Comparison of ENCODE assay signal across 15 mouse cellular contexts in the genomic region with DNA sequence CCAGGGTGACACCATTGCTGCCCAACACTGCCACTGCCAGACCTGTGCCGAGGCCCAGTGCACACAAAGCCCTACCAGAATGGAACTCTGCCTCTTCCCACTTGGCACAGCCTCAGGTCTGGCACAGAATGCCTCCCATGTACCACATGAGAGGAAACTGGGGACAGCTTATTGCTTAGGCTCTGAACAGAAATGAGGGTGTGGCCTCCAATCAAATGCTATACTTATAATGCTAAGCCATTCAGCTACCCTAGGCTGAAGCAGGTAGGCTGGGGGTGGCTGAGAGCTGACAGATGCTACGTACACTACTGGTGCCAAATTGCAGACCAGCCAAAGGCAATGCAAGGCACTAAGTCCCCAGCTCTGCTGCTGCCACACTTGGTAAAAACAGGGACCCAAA.
DNase-seq lines count a peak whose midpoint lies in the region; ATAC-seq lines count a peak whose summit lies in the region.
"Had no signal": no experiment of that assay in that cellular context is flagged by ENCODE, and none has a peak within 500 bp of the region (broad histone marks: within the 10 kb centered on the region; RNA-seq: fewer than 3 reads in every experiment).

No protein-coding gene starts in this region.

- DNase-seq in adrenal gland, postnatal 14 days: peak; percentile 23
- DNase-seq in adrenal gland, adult 18-20 months (ENCODE audit: low spot score in 2 of 2): no peak
- no peak for DNase-seq in hindbrain, embryonic 10.5 days (ENCODE audit: low spot score)
- no peak for DNase-seq in midbrain, embryonic 11.5 days (ENCODE audit: low spot score, missing footprints)
- DNase-seq in right cerebral cortex, postnatal 14 days: peak; percentile 17
- no peak for DNase-seq in Muller cell, postnatal 12 days (ENCODE audit: inconsistent ontology term)
- DNase-seq: embryo, embryonic 11 days; gastrocnemius, adult 2 months; heart, postnatal 4 days; kidney, adult 9 months; thymus, postnatal 25 days had no signal

- WGBS in hindbrain, embryonic 13.5 days: 79% methylated on average over 2 of the region's 2 CpGs
- WGBS in hindbrain, embryonic 10.5 days: 92% methylated on average over 2 of the region's 2 CpGs
- 87% methylated on average over 2 of the region's 2 CpGs for WGBS in midbrain, embryonic 13.5 days
- 90% methylated on average over 2 of the region's 2 CpGs for WGBS in midbrain, embryonic 11.5 days

- no peak overlapping the region for H3K9ac ChIP-seq in hindbrain, embryonic 13.5 days
- H3K9ac ChIP-seq in midbrain, embryonic 13.5 days (replicated peaks): no peak overlapping the region
- no peak overlapping the region for H3K9ac ChIP-seq in midbrain, embryonic 11.5 days (ENCODE audit: low read length)
- H3K9ac ChIP-seq: limb, embryonic 15.5 days had no signal

- H3K27me3 ChIP-seq in hindbrain, embryonic 13.5 days: no peaks in the 10 kb centered on the region
- no peaks in the 10 kb centered on the region for H3K27me3 ChIP-seq in hindbrain, embryonic 10.5 days (ENCODE audit: insufficient read depth, poor library complexity, severe bottlenecking)
- H3K27me3 ChIP-seq in midbrain, embryonic 13.5 days: no peaks in the 10 kb centered on the region
- H3K27me3 ChIP-seq in midbrain, embryonic 11.5 days (ENCODE audit: control insufficient read depth, insufficient read depth, low read length): no peaks in the 10 kb centered on the region
- H3K27me3 ChIP-seq: limb, embryonic 15.5 days had no signal

- H3K4me3 ChIP-seq in hindbrain, embryonic 13.5 days: no peak overlapping the region
- H3K4me3 ChIP-seq in hindbrain, embryonic 10.5 days: no peak overlapping the region
- no peak overlapping the region for H3K4me3 ChIP-seq in midbrain, embryonic 13.5 days (replicated peaks)
- H3K4me3 ChIP-seq in midbrain, embryonic 11.5 days (ENCODE audit: low read depth, low read length): no peak overlapping the region
- H3K4me3 ChIP-seq: gastrocnemius, adult 2 months; left cerebral cortex, adult 2 months; limb, embryonic 15.5 days had no signal

- no peaks in the 10 kb centered on the region for H3K36me3 ChIP-seq in hindbrain, embryonic 13.5 days
- H3K36me3 ChIP-seq in hindbrain, embryonic 10.5 days: peaks cover 40% of the 10 kb centered on the region
- peaks cover 5% of the 10 kb centered on the region for H3K36me3 ChIP-seq in midbrain, embryonic 13.5 days
- no peaks in the 10 kb centered on the region; the same call in 1 of the 2 replicates for H3K36me3 ChIP-seq in midbrain, embryonic 11.5 days (ENCODE audit: control insufficient read depth, insufficient read depth, low read length)
- H3K36me3 ChIP-seq: limb, embryonic 15.5 days had no signal

- H3K4me2 ChIP-seq in hindbrain, embryonic 13.5 days: no peak overlapping the region
- H3K4me2 ChIP-seq in midbrain, embryonic 13.5 days (replicated peaks): no peak overlapping the region
- no peak overlapping the region for H3K4me2 ChIP-seq in midbrain, embryonic 11.5 days
- H3K4me2 ChIP-seq: limb, embryonic 15.5 days had no signal

- peaks cover 14% of the 10 kb centered on the region for H3K4me1 ChIP-seq in hindbrain, embryonic 13.5 days (replicated peaks)
- peaks cover 24% of the 10 kb centered on the region for H3K4me1 ChIP-seq in hindbrain, embryonic 10.5 days (replicated peaks)
- peaks cover 14% of the 10 kb centered on the region for H3K4me1 ChIP-seq in midbrain, embryonic 13.5 days (replicated peaks)
- peaks cover 7% of the 10 kb centered on the region for H3K4me1 ChIP-seq in midbrain, embryonic 11.5 days (ENCODE audit: control insufficient read depth, insufficient read depth, low read length)
- H3K4me1 ChIP-seq: limb, embryonic 15.5 days had no signal

- ATAC-seq in hindbrain, embryonic 13.5 days (ENCODE audit: low FRiP score): no peak
- ATAC-seq in midbrain, embryonic 13.5 days: peak; percentile 43; the same call in 1 of the 2 replicates
- ATAC-seq in midbrain, embryonic 11.5 days (ENCODE audit: low FRiP score): no peak

- no peaks in the 10 kb centered on the region for H3K9me3 ChIP-seq in hindbrain, embryonic 13.5 days
- H3K9me3 ChIP-seq in hindbrain, embryonic 10.5 days: no peaks in the 10 kb centered on the region
- no peaks in the 10 kb centered on the region for H3K9me3 ChIP-seq in midbrain, embryonic 13.5 days
- H3K9me3 ChIP-seq in midbrain, embryonic 11.5 days (ENCODE audit: control insufficient read depth, low read length): no peaks in the 10 kb centered on the region
- H3K9me3 ChIP-seq: limb, embryonic 15.5 days had no signal

- 0 out of 2 replicates have a peak overlapping the region, but pooled peaks have one; percentile 8 for H3K27ac ChIP-seq in hindbrain, embryonic 13.5 days
- no peak overlapping the region for H3K27ac ChIP-seq in hindbrain, embryonic 10.5 days
- H3K27ac ChIP-seq in midbrain, embryonic 13.5 days: no peak overlapping the region; the same call in 1 of the 2 replicates
- no peak overlapping the region for H3K27ac ChIP-seq in midbrain, embryonic 11.5 days (ENCODE audit: low read depth, low read length)
- H3K27ac ChIP-seq: gastrocnemius, adult 2 months; left cerebral cortex, adult 2 months; limb, embryonic 15.5 days had no signal

Comparison
In these comparisons a context has a peak if more than half of its experiments do, and no peak if none do; other contexts are left out.
1. DNase-seq: peak in adrenal gland, postnatal 14 days (single experiment) and right cerebral cortex, postnatal 14 days (single experiment); none in adrenal gland, adult 18-20 months (0 of 2), hindbrain, embryonic 10.5 days (single experiment), midbrain, embryonic 11.5 days (single experiment) and Muller cell, postnatal 12 days (single experiment).